Mouse (Mus musculus): ENCODE data around the gene Apom. TPM values are rescaled to one million over a fixed set of nuclear protein-coding genes. Genes with fewer than 3 reads are reported as not detected.

The Apom gene
- polyA plus RNA-seq, 2 experiments = 1.1 TPM; not detected in 1

- DNase-seq (ENCODE audit: low spot score) (no peak), ATAC-seq (ENCODE audit: low FRiP score, low read depth) (no peak)
- WGBS = 94% methylated on average over 16 of the region's 16 CpGs
- Histone ChIP-seq H3K4me3 (replicated peaks; ENCODE audit: low read length) (no peak overlapping the region), H3K9ac (ENCODE audit: low read depth, low read length, severe bottlenecking) (no peak overlapping the region), H3K36me3 (ENCODE audit: control insufficient read depth, insufficient read depth, low read length) (peaks cover 87% of the 10 kb centered on the region), H3K27me3 (ENCODE audit: control insufficient read depth, insufficient read depth, low read length) (no peaks in the 10 kb centered on the region), H3K9me3 (ENCODE audit: control insufficient read depth, low read length) (no peaks in the 10 kb centered on the region), H3K4me2 (replicated peaks; ENCODE audit: low read depth, low read length, severe bottlenecking) (no peak overlapping the region), H3K27ac (replicated peaks; ENCODE audit: low read depth, low read length) (no peak overlapping the region), H3K4me1 (ENCODE audit: control insufficient read depth, insufficient read depth, low read length) (peaks cover 6% of the 10 kb centered on the region)
- no peak for TF ChIP-seq POLR2A (IDR thresholded peaks at IDR 0.05; ENCODE audit: borderline replicate concordance, extremely low read depth, insufficient read depth, insufficient read length)
Observed at GRCm38 (mm10) chr17:35158850-35159593, 27.2 kb upstream of the Apom start.

- Histone ChIP-seq H3K27me3 (ENCODE audit: control insufficient read depth, insufficient read depth, low read length) (no peaks in the 10 kb centered on the region), H3K4me1 (ENCODE audit: control insufficient read depth, insufficient read depth, low read length) (peaks cover 4% of the 10 kb centered on the region), H3K9me3 (ENCODE audit: control insufficient read depth, low read length) (no peaks in the 10 kb centered on the region), H3K9ac (ENCODE audit: low read depth, low read length, severe bottlenecking) (no peak overlapping the region), H3K4me2 (replicated peaks; ENCODE audit: low read depth, low read length, severe bottlenecking) (no peak overlapping the region), H3K36me3 (ENCODE audit: control insufficient read depth, insufficient read depth, low read length) (peaks cover 98% of the 10 kb centered on the region), H3K4me3 (replicated peaks; ENCODE audit: low read length) (no peak overlapping the region), H3K27ac (replicated peaks; ENCODE audit: low read depth, low read length) (no peak overlapping the region)
- DNase-seq (ENCODE audit: low spot score) (no peak), ATAC-seq (ENCODE audit: low FRiP score, low read depth) (no peak)
- TF ChIP-seq POLR2A (IDR thresholded peaks at IDR 0.05; ENCODE audit: borderline replicate concordance, extremely low read depth, insufficient read depth, insufficient read length) = no peak
- 93% methylated on average over 8 of the region's 8 CpGs for WGBS
Observed at GRCm38 (mm10) chr17:35157661-35158175, 25.9 kb upstream of the Apom start.

- ATAC-seq (ENCODE audit: low FRiP score, low read depth) (no peak), DNase-seq (ENCODE audit: low spot score) (no peak)
- H3K27me3 ChIP-seq (ENCODE audit: control insufficient read depth, insufficient read depth, low read length) = no peaks in the 10 kb centered on the region
- H3K9me3 ChIP-seq (ENCODE audit: control insufficient read depth, low read length) = no peaks in the 10 kb centered on the region
- H3K4me2 ChIP-seq (replicated peaks; ENCODE audit: low read depth, low read length, severe bottlenecking) = no peak overlapping the region
- peaks cover 100% of the 10 kb centered on the region for H3K36me3 ChIP-seq (ENCODE audit: control insufficient read depth, insufficient read depth, low read length)
- WGBS = 95% methylated on average over 8 of the region's 8 CpGs
- no peak overlapping the region for H3K27ac ChIP-seq (replicated peaks; ENCODE audit: low read depth, low read length)
- no peak overlapping the region for H3K4me3 ChIP-seq (replicated peaks; ENCODE audit: low read length)
- H3K9ac ChIP-seq (ENCODE audit: low read depth, low read length, severe bottlenecking) = no peak overlapping the region
- no peak for TF ChIP-seq POLR2A (IDR thresholded peaks at IDR 0.05; ENCODE audit: borderline replicate concordance, extremely low read depth, insufficient read depth, insufficient read length)
- no peaks in the 10 kb centered on the region; the same call in 1 of the 2 replicates for H3K4me1 ChIP-seq (ENCODE audit: control insufficient read depth, insufficient read depth, low read length)
Observed at GRCm38 (mm10) chr17:35157254-35157653, 25.4 kb upstream of the Apom start.

DNA sequence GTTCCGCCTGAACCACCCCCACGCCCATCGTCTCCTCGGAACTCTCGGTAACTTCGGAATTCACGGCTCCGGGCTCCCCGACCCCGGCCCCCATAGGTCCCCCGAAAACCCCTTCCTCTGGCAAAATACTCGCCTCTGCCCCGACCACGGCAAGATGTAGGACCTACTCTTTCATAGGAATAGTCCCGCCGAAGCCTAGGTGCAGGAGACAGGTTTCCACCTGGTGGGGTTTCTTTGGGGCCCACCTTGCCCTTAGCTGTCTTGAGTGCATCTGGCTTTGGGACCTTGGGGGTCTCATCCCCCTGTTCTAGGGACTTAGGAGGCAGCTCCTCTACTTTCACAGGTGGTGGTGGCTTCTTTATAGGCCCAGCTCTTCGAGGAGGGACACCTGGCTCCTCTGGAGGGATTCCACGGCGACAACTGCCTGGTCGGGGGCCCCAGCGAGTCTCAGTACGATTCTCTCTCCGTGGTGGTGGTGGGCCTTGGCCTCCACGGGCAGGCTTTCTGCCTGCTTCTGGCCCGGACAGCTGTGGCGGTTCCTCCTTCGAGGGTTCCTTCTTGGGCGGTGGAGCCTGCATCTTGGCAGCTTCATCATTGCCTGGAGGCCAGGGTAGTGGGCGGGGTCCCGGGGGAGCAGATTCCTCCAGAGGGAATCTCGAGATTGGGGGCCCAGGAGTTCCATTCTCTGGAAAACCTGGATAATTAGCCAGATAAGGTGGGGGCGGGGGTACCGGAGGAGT lies 24.8 kb upstream of the Apom start:
- 89% methylated on average over 33 of the region's 33 CpGs for WGBS
- no peak for ATAC-seq (ENCODE audit: low FRiP score, low read depth)

DNA sequence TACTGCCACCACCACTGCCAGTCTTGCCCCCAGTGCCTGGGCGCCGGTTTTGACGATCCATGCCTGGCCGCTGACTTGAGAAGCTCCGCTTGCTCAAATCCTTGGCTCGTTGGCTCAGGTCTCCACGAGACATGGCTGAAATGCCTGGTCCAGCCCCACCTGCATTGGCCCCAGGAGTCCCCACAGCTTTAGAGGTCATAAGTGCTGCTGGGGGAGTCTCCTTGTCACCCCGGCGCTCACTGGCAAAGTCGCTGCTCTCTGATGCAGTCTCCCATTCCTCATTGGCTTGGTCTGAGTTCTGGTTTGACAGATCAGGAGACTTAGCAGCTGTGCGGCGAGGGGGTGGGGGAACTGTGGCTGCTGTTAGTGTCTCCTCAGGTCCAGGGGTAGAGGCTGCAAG lies 23.6 kb upstream of the Apom start:
- H3K4me2 ChIP-seq (replicated peaks; ENCODE audit: low read depth, low read length, severe bottlenecking) = no peak overlapping the region
- no peak for TF ChIP-seq POLR2A (IDR thresholded peaks at IDR 0.05; ENCODE audit: borderline replicate concordance, extremely low read depth, insufficient read depth, insufficient read length)
- no peak overlapping the region for H3K9ac ChIP-seq (ENCODE audit: low read depth, low read length, severe bottlenecking)
- no peaks in the 10 kb centered on the region for H3K9me3 ChIP-seq (ENCODE audit: control insufficient read depth, low read length)
- 90% methylated on average over 12 of the region's 12 CpGs for WGBS
- peaks cover 99% of the 10 kb centered on the region for H3K36me3 ChIP-seq (ENCODE audit: control insufficient read depth, insufficient read depth, low read length)
- no peak for DNase-seq (ENCODE audit: low spot score)
- no peak overlapping the region for H3K27ac ChIP-seq (replicated peaks; ENCODE audit: low read depth, low read length)
- H3K4me3 ChIP-seq (replicated peaks; ENCODE audit: low read length) = no peak overlapping the region
- no peaks in the 10 kb centered on the region for H3K27me3 ChIP-seq (ENCODE audit: control insufficient read depth, insufficient read depth, low read length)
- no peaks in the 10 kb centered on the region for H3K4me1 ChIP-seq (ENCODE audit: control insufficient read depth, insufficient read depth, low read length)
- no peak for ATAC-seq (ENCODE audit: low FRiP score, low read depth)

More for the DNA sequence above, 24.8 kb upstream of the Apom start:
- H3K36me3 ChIP-seq (ENCODE audit: control insufficient read depth, insufficient read depth, low read length) = peaks cover 100% of the 10 kb centered on the region
- no peak overlapping the region for H3K4me3 ChIP-seq (replicated peaks; ENCODE audit: low read length)
- no peaks in the 10 kb centered on the region for H3K27me3 ChIP-seq (ENCODE audit: control insufficient read depth, insufficient read depth, low read length)
- TF ChIP-seq POLR2A (IDR thresholded peaks at IDR 0.05; ENCODE audit: borderline replicate concordance, extremely low read depth, insufficient read depth, insufficient read length) = no peak
- H3K9me3 ChIP-seq (ENCODE audit: control insufficient read depth, low read length) = no peaks in the 10 kb centered on the region
- H3K27ac ChIP-seq (replicated peaks; ENCODE audit: low read depth, low read length) = no peak overlapping the region
- H3K9ac ChIP-seq (ENCODE audit: low read depth, low read length, severe bottlenecking) = no peak overlapping the region
- DNase-seq (ENCODE audit: low spot score) = no peak
- no peak overlapping the region for H3K4me2 ChIP-seq (replicated peaks; ENCODE audit: low read depth, low read length, severe bottlenecking)
- H3K4me1 ChIP-seq (ENCODE audit: control insufficient read depth, insufficient read depth, low read length) = no peaks in the 10 kb centered on the region

Measured in limb, embryonic 14.5 days (tissue).